Mouse (Mus musculus): ENCODE results near the gene Col16a1.
A peak's percentile ranks its signal among the peaks of the same experiment; 100 is the strongest.

Gene Col16a1

DNA sequence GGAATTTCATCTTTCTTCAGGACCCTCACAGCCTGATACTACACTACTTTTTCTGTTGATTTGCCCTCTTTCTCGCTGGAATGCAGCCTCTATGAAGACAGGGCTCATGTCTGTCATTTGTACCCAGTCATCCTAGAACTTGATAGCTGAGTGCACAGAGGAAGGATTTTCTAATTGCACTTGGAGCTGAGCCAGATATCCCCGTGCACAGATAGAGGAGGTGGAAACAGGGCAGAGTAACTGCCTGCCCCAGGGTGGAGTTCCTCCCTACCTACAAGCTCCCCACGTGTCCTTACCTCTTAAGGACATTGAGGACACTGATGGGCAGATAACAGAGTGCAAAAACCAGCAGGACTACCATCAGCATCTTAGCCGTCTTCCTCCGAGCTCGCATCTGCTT lies 85.8 kb downstream of the Col16a1 start:
- no peak for DNase-seq

DNA sequence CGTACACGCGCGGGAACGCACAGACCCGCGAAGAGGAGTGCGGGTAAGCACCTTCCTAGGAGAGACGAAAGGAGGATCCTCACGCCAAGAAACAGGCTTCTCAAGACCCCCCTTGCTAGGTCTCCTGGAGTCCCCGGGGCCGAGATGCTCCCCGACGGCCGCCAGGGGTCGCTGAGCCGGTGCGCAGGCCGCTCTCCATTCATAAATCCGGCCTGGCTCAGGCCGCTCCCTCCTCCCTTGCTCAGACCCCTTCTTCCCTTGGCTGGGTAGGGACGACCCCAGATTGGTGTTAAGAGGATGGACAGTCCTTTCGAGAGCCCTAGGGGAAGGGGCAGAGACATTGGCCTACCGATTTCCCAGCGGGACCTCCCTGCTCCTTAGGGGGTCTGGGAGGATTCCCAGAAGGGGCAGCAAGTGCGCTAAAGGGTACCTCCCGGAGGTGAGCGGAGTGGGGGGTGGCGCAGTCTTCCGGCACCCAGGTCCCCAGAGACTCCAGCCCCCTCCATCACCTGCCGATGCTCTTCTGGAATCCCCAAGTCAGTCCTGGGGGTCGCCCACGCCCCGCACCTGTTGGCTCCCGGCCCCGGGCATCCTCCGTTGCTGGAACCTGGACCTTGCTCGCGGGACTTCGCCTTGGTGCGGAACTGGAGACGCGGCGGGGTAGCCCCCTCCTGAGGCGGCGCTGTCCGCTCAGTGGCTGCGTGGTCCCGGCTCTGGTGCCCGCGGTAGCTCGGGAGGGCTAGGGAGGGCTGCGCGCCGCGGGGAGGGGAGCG lies 91.0 kb downstream of the Col16a1 start:
- DNase-seq: peak; percentile 26

DNA sequence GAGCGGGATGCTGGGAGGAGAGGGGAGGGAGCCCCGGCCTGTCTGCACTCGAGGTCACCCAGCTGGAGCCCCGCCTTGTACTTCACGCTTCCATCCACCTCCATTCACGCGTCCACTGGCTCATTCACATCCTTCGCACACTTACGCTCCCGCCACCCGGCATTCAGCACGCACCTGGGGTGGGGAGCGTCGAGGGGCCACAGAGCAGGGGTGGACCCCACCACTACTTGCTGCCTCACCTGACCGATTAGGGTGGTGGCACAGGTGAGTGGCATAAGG lies 91.5 kb downstream of the Col16a1 start, which contains the start of gene Hcrtr1:
TSS of gene Hcrtr1 (minus strand) at position 146 of the 279 bp plus-strand sequence.
- DNase-seq: no peak

GRCm38 (mm10) chr4:130140992-130141402 lies 93.4 kb downstream of the Col16a1 start:
- DNase-seq: no peak

DNA sequence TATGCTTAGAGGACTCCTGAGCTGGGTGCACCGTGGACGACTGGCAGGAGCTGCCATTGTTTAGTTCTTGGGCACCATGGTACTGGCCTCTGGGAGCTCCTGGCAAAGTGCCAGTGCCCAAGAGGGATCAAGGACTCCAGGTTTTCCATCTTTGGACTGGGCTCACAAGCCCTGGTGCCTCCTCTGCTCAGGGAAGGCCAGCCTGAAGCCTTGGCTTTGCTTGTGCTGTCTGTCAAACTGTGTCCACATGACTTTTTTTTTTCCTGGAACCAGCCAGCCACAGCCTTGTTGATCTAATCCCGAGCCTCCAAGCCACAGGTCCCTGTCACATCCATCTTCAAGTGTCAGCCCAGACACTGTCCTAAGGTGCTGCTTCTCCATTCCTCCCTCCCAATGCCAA lies 94.1 kb downstream of the Col16a1 start:
- DNase-seq: no peak

GRCm38 (mm10) chr4:130148405-130148804 lies 100.8 kb downstream of the Col16a1 start:
- DNase-seq: no peak
